Mouse (Mus musculus): Measurements from ENCODE around the gene Ropn1. TPM values are rescaled to one million over a fixed set of nuclear protein-coding genes. Genes with fewer than 3 reads are reported as not detected.
A peak's percentile ranks its signal among the peaks of the same experiment; 100 is the strongest.
"Not testable (repeated sequence)": the region's sequence is repeated elsewhere in the genome, so short reads cannot be mapped to it uniquely, and the experiment has no call there.

Gene Ropn1
- total RNA-seq, 4 experiments from 2014 or later: 0.55 TPM; not detected in 3

GRCm38 (mm10) chr16:34690334-34691144 is 40.8 kb downstream of the Ropn1 start, which contains the start of gene Ccdc14:
Gene Ccdc14, plus strand, starts transcription at chr16:34690616.
- peak; percentile 55 to 68 for DNase-seq (ENCODE audit: low spot score in 2 of 2)

GRCm38 (mm10) chr16:34691156-34691555 is 41.4 kb downstream of the Ropn1 start:
- DNase-seq (ENCODE audit: low spot score in 2 of 2): no peak

GRCm38 (mm10) chr16:34694477-34694876 is 44.8 kb downstream of the Ropn1 start:
- no peak for DNase-seq (ENCODE audit: low spot score in 2 of 2)

- DNase-seq (ENCODE audit: low spot score in 2 of 2): not testable (repeated sequence)
Measured at GRCm38 (mm10) chr16:34698721-34699120, 49.0 kb downstream of the Ropn1 start.

GRCm38 (mm10) chr16:34700165-34700827 is 50.6 kb downstream of the Ropn1 start:
- peak; percentile 62 to 82 for DNase-seq (ENCODE audit: low spot score in 2 of 2)

GRCm38 (mm10) chr16:34700828-34701216 is 51.1 kb downstream of the Ropn1 start:
- DNase-seq (ENCODE audit: low spot score in 2 of 2): no peak

GRCm38 (mm10) chr16:34706019-34706418 is 56.3 kb downstream of the Ropn1 start:
- DNase-seq (ENCODE audit: low spot score in 2 of 2): no peak

- DNase-seq (ENCODE audit: low spot score in 2 of 2): peak in 1 of 2 experiments; percentile 19
Measured at GRCm38 (mm10) chr16:34706487-34706946, 56.8 kb downstream of the Ropn1 start.

GRCm38 (mm10) chr16:34711481-34711880 is 61.8 kb downstream of the Ropn1 start:
- DNase-seq (ENCODE audit: low spot score in 2 of 2): no peak

GRCm38 (mm10) chr16:34725156-34725555 is 75.4 kb downstream of the Ropn1 start:
- DNase-seq (ENCODE audit: low spot score in 2 of 2): no peak

Other genes with a start within 250 kb of the Ropn1 start
- 100 to 1,000 TPM; 495 to 557 (median 508) TPM for gene Kalrn, start 76.4 kb upstream of the Ropn1 start, total RNA-seq (2022)
- 1 to 10 TPM; 2.4 to 3.6 (median 3.2) TPM for gene Ccdc14, start 40.7 kb downstream of the Ropn1 start, total RNA-seq (2022)
- 10 to 100 TPM; 15.1 to 20.0 (median 16.2) TPM for gene Mylk, start 95.3 kb downstream of the Ropn1 start, total RNA-seq (2022)

All from layer of hippocampus, adult 8-10 months (tissue).